Mouse (Mus musculus) embryonic facial prominence, embryonic 12.5 days (tissue): ENCODE data around the gene Sept4. TPM values are rescaled to one million over a fixed set of nuclear protein-coding genes. Genes with fewer than 3 reads are reported as not detected.

Source experiments
- ATAC-seq: fragments of 200-750 bp; cut with Nextera tagmentation; 2 replicates; pipeline ENCODE4 v1.8.0; 2017; ENCODE audit not compliant: insufficient number of reproducible peaks, insufficient read depth, low FRiP score, low TSS enrichment
- H3K27ac ChIP-seq: fragments of 300-500 bp; sonication (generic); 2 replicates; pipeline ENCODE4 v1.5.1; 2016; ENCODE audit warnings: mild to moderate bottlenecking
- H3K27me3 ChIP-seq: fragments of 300-500 bp; sonication (generic); 2 replicates; pipeline ENCODE4 v1.6.1; 2016; ENCODE audit warnings: mild to moderate bottlenecking, moderate library complexity
- H3K36me3 ChIP-seq: fragments of 300-500 bp; sonication (generic); 2 replicates; pipeline ENCODE4 v1.6.1; 2016; ENCODE audit warnings: mild to moderate bottlenecking
- H3K4me1 ChIP-seq: fragments of 300-500 bp; sonication (generic); 2 replicates; pipeline ENCODE4 v1.6.1; 2016
- H3K4me2 ChIP-seq: fragments of 300-500 bp; sonication (generic); replicated peaks from 2 replicates; pipeline ENCODE4 v1.6.1; 2016; ENCODE audit warnings: mild to moderate bottlenecking, moderate library complexity
- H3K4me3 ChIP-seq: fragments of 300-500 bp; sonication (generic); 2 replicates; pipeline ENCODE4 v1.5.1; 2016; ENCODE audit warnings: mild to moderate bottlenecking
- H3K9ac ChIP-seq: fragments of 300-500 bp; sonication (generic); 2 replicates; pipeline ENCODE4 v1.6.1; 2016; ENCODE audit warnings: mild to moderate bottlenecking, moderate library complexity
- H3K9me3 ChIP-seq: fragments of 300-500 bp; sonication (generic); 2 replicates; pipeline ENCODE4 v1.6.1; 2016; ENCODE audit warnings: mild to moderate bottlenecking, moderate library complexity
- WGBS: fragments of 180-500 bp; shearing (Covaris S2); methylation state at CpG from one replicate; pipeline ENCODE4 v1.1.7; 2016; 5-methylcytosine and 5-hydroxymethylcytosine counted together
- polyA plus RNA-seq: library from polyadenylated mRNA; unstranded; fragments of >200 nt; fragmentation: Nextera tagmentation; extraction: Ambion mirVana; gene quantifications from 2 replicates; pipeline ENCODE4 v1.2.1, GENCODE M21; 2016

Gene Sept4
- polyA plus RNA-seq, 1 experiment from 2014 or later: 13.3 TPM

DNA sequence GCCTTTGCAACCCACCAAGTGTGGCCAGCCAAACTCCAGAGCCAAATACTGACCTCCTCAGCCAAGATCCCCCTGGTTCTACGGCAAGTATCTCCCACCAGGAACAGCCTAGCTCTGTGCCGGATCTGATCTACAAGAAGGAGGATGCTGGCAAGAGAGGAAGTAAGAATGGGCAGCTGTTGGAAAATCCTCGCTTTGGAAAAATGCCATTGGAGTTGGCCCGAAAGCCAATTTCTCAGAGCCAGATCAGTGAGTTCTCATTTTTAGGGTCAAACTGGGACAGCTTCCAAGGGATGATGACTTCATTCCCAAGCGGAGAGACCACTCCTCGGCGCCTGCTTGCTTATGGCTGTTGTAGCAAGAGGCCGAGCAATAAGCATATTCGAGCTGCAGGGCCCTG, 42.8 kb downstream of the Sept4 start:
- ATAC-seq: no peak
- Histone ChIP-seq H3K27me3 (no peaks in the 10 kb centered on the region), H3K4me3 (no peak overlapping the region), H3K27ac (no peak overlapping the region), H3K4me1 (no peaks in the 10 kb centered on the region), H3K4me2 (no peak overlapping the region), H3K9me3 (0 out of 2 replicates have a peak, but pooled peaks cover under 1% of the 10 kb centered on the region), H3K36me3 (peaks cover 94% of the 10 kb centered on the region), H3K9ac (no peak overlapping the region)
- 94% methylated on average over 9 of the region's 9 CpGs for WGBS

DNA sequence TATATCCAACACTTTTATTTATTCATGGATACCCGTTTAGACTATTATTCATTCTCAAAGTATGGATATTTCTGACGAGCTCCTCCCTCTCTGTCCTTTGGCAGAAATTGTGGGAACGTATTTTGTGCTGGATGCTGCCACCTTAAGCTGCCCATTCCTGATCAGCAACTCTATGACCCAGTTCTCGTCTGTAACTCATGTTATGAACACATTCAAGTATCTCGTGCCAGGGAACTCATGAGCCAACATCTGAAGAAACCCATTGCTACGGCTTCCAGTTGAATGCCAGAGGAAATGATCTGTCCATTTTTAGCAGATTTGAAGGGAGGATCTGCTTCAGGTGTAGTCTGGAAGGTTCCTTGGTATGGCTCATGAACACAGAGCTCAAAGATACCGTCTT, 45.3 kb downstream of the Sept4 start:
- H3K9ac ChIP-seq: no peak overlapping the region
- peaks cover 89% of the 10 kb centered on the region for H3K36me3 ChIP-seq
- no peak overlapping the region for H3K4me2 ChIP-seq
- no peak overlapping the region for H3K4me3 ChIP-seq
- no peaks in the 10 kb centered on the region for H3K27me3 ChIP-seq
- no peak for ATAC-seq
- WGBS: 90% methylated on average over 7 of the region's 7 CpGs
- no peaks in the 10 kb centered on the region for H3K4me1 ChIP-seq
- 0 out of 2 replicates have a peak, but pooled peaks cover 4% of the 10 kb centered on the region for H3K9me3 ChIP-seq
- H3K27ac ChIP-seq: no peak overlapping the region

DNA sequence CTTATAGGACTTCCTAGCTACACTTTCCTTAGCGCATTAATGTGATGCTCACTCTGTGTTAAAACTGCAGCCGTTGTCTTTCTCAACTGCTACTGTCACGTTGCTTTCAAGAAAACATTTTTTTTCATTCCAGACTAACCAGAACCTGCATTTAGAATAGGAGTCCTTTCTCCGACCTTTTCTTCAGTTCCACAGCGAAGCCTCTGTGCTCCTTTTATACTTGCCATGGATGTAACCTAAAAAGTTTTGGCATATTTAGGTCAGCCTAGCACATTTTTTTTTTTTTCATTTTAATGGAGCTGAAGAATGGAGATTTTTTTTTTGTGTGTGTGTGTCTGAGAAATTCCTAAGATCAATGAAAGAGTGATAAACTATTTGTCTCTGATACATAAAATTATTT, 46.8 kb downstream of the Sept4 start:
- no peaks in the 10 kb centered on the region for H3K4me1 ChIP-seq
- no peak overlapping the region for H3K4me3 ChIP-seq
- no peaks in the 10 kb centered on the region for H3K27me3 ChIP-seq
- H3K4me2 ChIP-seq: no peak overlapping the region
- H3K9ac ChIP-seq: no peak overlapping the region
- no peak overlapping the region for H3K27ac ChIP-seq
- 0 out of 2 replicates have a peak, but pooled peaks cover 4% of the 10 kb centered on the region for H3K9me3 ChIP-seq
- no peak for ATAC-seq
- WGBS: 92% methylated on average over 5 of the region's 5 CpGs
- peaks cover 76% of the 10 kb centered on the region for H3K36me3 ChIP-seq

DNA sequence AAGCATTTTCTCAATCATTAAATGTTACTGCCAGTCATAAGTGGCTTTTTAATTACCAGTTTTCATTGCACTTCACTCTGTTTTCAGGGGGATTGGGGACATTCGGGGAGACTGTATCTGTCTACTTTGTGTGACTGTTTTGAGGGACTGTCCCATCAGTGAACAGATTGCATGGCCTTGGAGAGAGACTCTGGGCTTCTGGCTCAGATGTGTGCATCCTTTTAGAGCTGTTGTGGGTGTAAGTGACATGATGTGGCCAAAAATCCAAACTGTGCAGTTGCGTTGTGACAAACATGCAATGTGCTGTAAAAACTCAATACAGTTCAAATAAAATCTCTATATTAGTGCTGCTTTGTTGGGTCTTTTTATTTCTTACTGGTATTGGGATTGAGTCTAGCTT, 47.2 kb downstream of the Sept4 start:
- no peak for ATAC-seq
- peaks cover 72% of the 10 kb centered on the region for H3K36me3 ChIP-seq
- WGBS: 94% methylated on average over 2 of the region's 2 CpGs

DNA sequence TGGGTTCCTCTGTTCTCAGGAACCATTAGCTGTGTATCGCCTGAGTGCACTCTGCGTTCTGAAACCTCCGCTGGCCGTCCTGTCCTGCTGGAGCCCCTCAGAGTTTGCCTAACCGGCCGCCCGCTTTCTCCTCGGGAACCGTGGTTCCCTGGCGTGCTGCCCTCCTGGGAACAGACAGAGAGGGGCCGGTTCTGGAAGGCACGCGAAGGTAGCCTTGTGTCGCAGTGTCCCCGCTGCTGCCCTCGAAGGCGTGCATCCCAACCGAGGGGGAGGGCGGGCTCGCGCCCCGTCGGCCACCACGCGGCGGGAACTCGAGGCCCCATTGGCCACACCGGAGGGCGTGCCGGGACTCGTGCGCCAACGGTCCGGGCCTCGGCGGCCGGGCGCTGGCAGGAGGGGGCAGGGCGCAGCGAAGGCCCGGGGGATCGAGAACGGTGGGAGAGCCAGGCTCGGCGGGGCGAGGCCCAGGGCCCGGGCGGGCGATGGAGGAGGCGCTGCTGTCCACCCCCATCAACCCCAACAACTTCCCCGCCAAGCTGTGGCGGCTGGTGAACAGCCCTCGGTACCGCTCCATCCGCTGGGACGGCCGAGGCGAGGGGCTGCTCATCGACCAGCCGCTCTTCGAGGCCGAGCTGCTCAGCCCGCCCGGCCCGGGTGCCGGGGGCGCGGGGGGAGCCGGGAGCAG, 48.2 kb downstream of the Sept4 start, which contains the start of gene Hsf5:
Gene Hsf5 (plus strand): TSS at position 375 of the 685 bp plus-strand sequence.
- WGBS: 86% methylated on average over 59 of the region's 69 CpGs
- peaks cover 62% of the 10 kb centered on the region for H3K36me3 ChIP-seq
- no peak within 1 kb of the TSS for H3K9ac ChIP-seq
- H3K9me3 ChIP-seq: 0 out of 2 replicates have a peak, but pooled peaks cover 4% of the 10 kb centered on the region
- no peak within 1 kb of the TSS for H3K27ac ChIP-seq
- H3K27me3 ChIP-seq: no peaks in the 10 kb centered on the region
- no peak for ATAC-seq
- H3K4me2 ChIP-seq: no peak within 1 kb of the TSS
- H3K4me3 ChIP-seq: no peak within 1 kb of the TSS
- no peaks in the 10 kb centered on the region for H3K4me1 ChIP-seq

More for the DNA sequence above, 47.2 kb downstream of the Sept4 start:
- H3K4me1 ChIP-seq: no peaks in the 10 kb centered on the region
- no peak overlapping the region for H3K4me2 ChIP-seq
- no peak overlapping the region for H3K4me3 ChIP-seq
- H3K9ac ChIP-seq: no peak overlapping the region
- 0 out of 2 replicates have a peak, but pooled peaks cover 4% of the 10 kb centered on the region for H3K9me3 ChIP-seq
- no peaks in the 10 kb centered on the region for H3K27me3 ChIP-seq
- H3K27ac ChIP-seq: no peak overlapping the region

DNA sequence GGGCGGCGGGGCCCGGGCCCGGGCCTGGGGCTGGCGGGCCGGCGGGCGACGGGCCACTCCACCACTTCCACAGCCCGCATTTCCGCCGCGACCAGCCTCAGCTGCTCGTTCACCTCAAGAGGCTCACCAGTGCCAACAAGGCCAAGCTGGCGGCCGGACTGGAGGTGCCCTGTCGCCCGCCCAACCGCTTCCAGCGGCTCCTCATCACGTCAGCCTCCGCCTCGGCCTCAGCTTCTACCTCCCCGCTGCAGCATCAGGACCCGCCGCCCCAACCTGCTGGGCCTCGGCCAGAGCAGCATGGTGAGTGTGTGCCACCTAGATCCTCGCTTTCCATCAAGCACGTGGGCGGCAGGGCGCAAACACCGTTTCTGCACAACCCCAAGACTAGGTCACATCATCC, 48.9 kb downstream of the Sept4 start:
- Histone ChIP-seq H3K4me2 (no peak overlapping the region), H3K36me3 (peaks cover 56% of the 10 kb centered on the region), H3K9ac (no peak overlapping the region), H3K27me3 (no peaks in the 10 kb centered on the region), H3K9me3 (0 out of 2 replicates have a peak, but pooled peaks cover 4% of the 10 kb centered on the region), H3K4me1 (no peaks in the 10 kb centered on the region), H3K4me3 (no peak overlapping the region), H3K27ac (no peak overlapping the region)
- ATAC-seq: no peak
- 95% methylated on average over 32 of the region's 32 CpGs for WGBS

DNA sequence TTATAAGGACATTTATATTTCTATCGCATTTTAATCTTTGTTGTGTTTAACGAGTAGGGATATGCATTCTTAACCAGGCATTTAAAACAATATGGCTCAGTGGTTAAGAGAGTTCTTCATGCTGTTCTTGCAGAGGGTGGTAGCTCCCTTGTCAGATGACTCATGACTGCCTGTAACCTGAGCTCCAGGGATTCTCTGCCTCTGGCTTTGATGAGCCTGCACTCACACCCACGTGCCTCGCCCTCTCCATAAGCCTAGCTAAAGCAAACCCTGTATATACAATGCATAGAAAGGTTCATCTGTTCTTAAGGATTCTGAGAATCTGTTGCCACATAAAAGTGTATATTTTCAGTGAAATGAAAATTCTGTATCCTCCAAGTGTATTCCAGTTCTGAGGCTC, 54.5 kb downstream of the Sept4 start:
- Histone ChIP-seq H3K9me3 (no peaks in the 10 kb centered on the region), H3K4me3 (no peak overlapping the region), H3K9ac (no peak overlapping the region), H3K36me3 (peaks cover 35% of the 10 kb centered on the region), H3K4me2 (no peak overlapping the region), H3K4me1 (no peaks in the 10 kb centered on the region), H3K27ac (no peak overlapping the region), H3K27me3 (no peaks in the 10 kb centered on the region)
- ATAC-seq: no peak
- 68% methylated on average over 4 of the region's 4 CpGs for WGBS

DNA sequence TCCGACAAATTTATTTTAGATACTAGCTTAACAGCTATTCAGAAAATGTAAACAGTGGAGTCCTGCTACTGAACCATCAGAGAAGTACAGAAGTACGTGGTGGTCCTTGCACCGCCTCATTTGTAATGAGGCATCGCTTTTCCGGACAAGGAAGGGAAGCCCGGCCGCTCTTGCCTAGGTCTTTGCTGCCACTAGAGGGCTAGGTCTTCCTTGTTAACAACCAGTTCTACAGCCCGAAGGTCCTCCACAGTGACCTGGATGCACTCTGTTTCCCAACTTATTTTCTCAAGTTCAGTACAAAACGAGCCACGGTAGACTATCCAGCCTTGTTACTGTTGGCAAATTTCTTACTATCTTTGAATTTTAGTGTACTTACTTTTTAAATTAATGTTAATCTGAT, 61.2 kb downstream of the Sept4 start:
- ATAC-seq: no peak
- WGBS: 39% methylated on average over 10 of the region's 10 CpGs

DNA sequence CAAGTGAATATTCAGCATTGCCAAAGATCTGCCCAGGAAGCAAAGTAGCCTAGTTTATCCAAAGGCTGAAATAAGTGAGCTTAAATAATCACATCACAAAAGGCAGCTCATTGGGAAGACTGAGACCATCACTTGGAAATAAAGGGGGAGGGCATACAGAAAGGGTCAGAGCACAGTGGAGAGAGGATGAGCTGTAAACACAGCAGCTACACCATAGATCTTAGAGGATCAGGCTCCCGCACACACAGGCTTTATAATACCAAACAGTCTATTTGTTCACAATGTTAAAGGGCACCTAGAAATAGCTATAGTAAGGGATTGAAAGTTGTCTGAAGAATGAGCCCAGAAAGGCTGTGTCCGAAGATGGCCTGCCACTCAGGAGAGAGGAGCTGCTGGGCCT, 70.1 kb downstream of the Sept4 start:
- H3K27ac ChIP-seq: no peak overlapping the region
- 13% methylated on average over 2 of the region's 2 CpGs for WGBS
- peaks cover 10% of the 10 kb centered on the region; the same call in 1 of the 2 replicates for H3K4me1 ChIP-seq
- no peaks in the 10 kb centered on the region for H3K36me3 ChIP-seq
- peak overlapping the region; percentile 43 for H3K4me3 ChIP-seq
- H3K27me3 ChIP-seq: no peaks in the 10 kb centered on the region
- H3K9ac ChIP-seq: peak overlapping the region; percentile 72
- peak overlapping the region; percentile 80 for H3K4me2 ChIP-seq
- ATAC-seq: no peak
- H3K9me3 ChIP-seq: no peaks in the 10 kb centered on the region

More for the DNA sequence above, 61.2 kb downstream of the Sept4 start:
- H3K27ac ChIP-seq: no peak overlapping the region
- H3K9ac ChIP-seq: no peak overlapping the region
- H3K4me1 ChIP-seq: 0 out of 2 replicates have a peak, but pooled peaks cover 3% of the 10 kb centered on the region
- no peak overlapping the region for H3K4me2 ChIP-seq
- no peak overlapping the region for H3K4me3 ChIP-seq
- H3K36me3 ChIP-seq: peaks cover 12% of the 10 kb centered on the region
- no peaks in the 10 kb centered on the region for H3K27me3 ChIP-seq
- no peaks in the 10 kb centered on the region for H3K9me3 ChIP-seq

DNA sequence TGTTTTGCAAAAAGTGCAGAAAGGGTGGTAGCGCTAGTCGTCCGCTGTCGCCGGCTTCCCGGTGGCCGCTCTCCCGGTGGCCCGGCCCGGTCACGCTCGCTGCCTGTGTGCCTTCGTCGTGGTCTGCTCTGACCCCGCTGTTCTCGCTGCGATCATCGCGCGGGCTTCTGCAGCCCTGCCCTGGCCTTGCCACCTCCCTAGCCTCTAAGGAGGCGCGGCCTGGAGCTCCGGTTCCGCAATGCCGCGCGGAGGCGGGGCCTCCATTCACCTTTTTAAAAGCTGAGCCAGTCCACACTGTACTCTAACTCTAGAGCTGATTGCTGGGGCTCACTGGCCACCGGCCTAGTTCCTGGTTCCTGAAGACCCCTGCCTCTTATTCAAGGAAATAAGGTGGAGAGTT, 70.5 kb downstream of the Sept4 start:
- Histone ChIP-seq H3K9me3 (no peaks in the 10 kb centered on the region), H3K27me3 (no peaks in the 10 kb centered on the region)

More for the DNA sequence above, 70.5 kb downstream of the Sept4 start:
- 0 out of 2 replicates have a peak, but pooled peaks have one; percentile 56 for ATAC-seq
- H3K4me3 ChIP-seq: peak overlapping the region; percentile 43
- peaks cover 10% of the 10 kb centered on the region; the same call in 1 of the 2 replicates for H3K4me1 ChIP-seq
- WGBS: 2% methylated on average over 29 of the region's 29 CpGs
- H3K36me3 ChIP-seq: no peaks in the 10 kb centered on the region
- H3K4me2 ChIP-seq: peak overlapping the region; percentile 80
- H3K27ac ChIP-seq: no peak overlapping the region
- H3K9ac ChIP-seq: peak overlapping the region; percentile 72
